Mouse (Mus musculus): ENCODE measurements around the gene Itga4. TPM values are rescaled to one million over a fixed set of nuclear protein-coding genes. Genes with fewer than 3 reads are reported as not detected.

Itga4 gene
- polyA plus RNA-seq, 1 experiment from 2014 or later: 35.5 TPM

DNA sequence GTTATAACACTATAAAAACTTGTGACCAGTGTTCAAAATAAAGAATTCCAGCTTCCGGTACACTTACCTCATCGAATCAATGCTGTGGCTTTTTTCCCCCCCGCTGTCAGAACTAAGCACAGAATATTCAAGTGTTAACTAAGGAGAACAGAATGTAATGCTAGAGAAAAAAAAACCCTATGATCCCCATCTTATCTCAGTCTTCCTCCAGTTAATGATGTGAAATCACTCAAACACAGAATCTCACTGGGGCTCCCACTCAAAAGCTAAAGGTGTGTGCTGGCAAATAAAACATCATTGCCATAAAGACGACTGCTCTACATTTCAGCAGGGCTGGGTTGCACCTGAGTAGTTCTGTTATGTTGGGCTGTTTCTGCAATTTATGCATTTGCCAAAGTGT lies 16.6 kb downstream of the Itga4 start:
- Histone ChIP-seq H3K9ac (ENCODE audit: low read depth, low read length) (no peak overlapping the region), H3K27me3 (replicated peaks; ENCODE audit: control insufficient read depth, insufficient read depth, low read length) (no peaks in the 10 kb centered on the region), H3K4me1 (replicated peaks; ENCODE audit: control insufficient read depth, insufficient read depth, low read length) (peaks cover 35% of the 10 kb centered on the region), H3K4me2 (no peak overlapping the region; the same call in 1 of the 2 replicates), H3K27ac (ENCODE audit: low read depth, low read length) (no peak overlapping the region), H3K36me3 (ENCODE audit: control insufficient read depth, insufficient read depth, low read length) (peaks cover 5% of the 10 kb centered on the region; the same call in 1 of the 2 replicates), H3K9me3 (ENCODE audit: control insufficient read depth, low read length) (no peaks in the 10 kb centered on the region), H3K4me3 (ENCODE audit: low read depth, low read length) (no peak overlapping the region)
- WGBS: 85% methylated on average over 4 of the region's 4 CpGs
- no peak for DNase-seq (ENCODE audit: low spot score)
- ATAC-seq (replicated peaks; ENCODE audit: low FRiP score): no peak

DNA sequence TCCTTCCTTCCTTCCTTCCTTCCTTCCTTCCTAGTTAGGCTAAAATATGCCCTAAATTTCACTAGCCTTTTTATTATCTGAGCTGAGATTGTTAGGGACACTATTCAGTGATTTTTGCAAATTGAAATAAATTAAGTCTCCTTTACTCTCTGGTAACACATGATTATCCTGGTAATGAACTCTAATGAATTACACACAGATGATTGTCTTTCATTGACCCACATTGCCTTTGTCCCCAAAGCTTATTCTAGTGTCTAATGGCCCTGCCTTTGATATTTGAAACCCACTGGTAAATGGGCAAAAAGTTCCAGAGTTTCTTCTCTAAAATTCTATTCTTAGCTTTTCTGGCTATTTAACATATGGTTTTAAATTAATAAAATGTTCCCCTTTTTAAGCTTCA lies 23.4 kb downstream of the Itga4 start:
- DNase-seq (ENCODE audit: low spot score): no peak
- H3K9me3 ChIP-seq (ENCODE audit: control insufficient read depth, low read length): no peaks in the 10 kb centered on the region
- H3K4me3 ChIP-seq (ENCODE audit: low read depth, low read length): no peak overlapping the region
- no peaks in the 10 kb centered on the region for H3K4me1 ChIP-seq (replicated peaks; ENCODE audit: control insufficient read depth, insufficient read depth, low read length)
- no peak overlapping the region for H3K27ac ChIP-seq (ENCODE audit: low read depth, low read length)
- no peak overlapping the region for H3K9ac ChIP-seq (ENCODE audit: low read depth, low read length)
- H3K36me3 ChIP-seq (ENCODE audit: control insufficient read depth, insufficient read depth, low read length): peaks cover 11% of the 10 kb centered on the region; the same call in 1 of the 2 replicates
- no peak overlapping the region for H3K4me2 ChIP-seq
- ATAC-seq (replicated peaks; ENCODE audit: low FRiP score): no peak
- H3K27me3 ChIP-seq (replicated peaks; ENCODE audit: control insufficient read depth, insufficient read depth, low read length): no peaks in the 10 kb centered on the region

DNA sequence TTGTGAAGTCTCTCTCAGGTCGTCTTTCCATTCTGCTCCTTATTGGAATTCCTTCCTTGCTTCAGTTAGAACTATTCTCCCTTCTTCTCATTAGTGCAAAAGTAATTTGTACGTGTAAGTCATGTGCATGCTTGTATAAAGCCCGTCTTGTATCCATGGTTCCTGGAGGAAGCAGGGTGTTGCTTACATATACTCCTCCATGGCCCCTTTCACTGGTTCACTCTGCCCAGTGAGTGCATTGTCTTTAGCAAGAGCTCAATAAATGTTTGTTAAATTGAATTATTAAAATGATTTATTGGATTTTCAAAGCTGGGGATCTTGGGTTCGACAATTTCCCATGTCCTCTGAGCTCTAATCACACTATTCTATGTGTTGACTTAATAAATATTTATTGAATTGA lies 29.0 kb downstream of the Itga4 start:
- Histone ChIP-seq H3K9me3 (ENCODE audit: control insufficient read depth, low read length) (no peaks in the 10 kb centered on the region), H3K4me1 (replicated peaks; ENCODE audit: control insufficient read depth, insufficient read depth, low read length) (no peaks in the 10 kb centered on the region), H3K36me3 (ENCODE audit: control insufficient read depth, insufficient read depth, low read length) (peaks cover 8% of the 10 kb centered on the region; the same call in 1 of the 2 replicates), H3K4me2 (no peak overlapping the region), H3K4me3 (ENCODE audit: low read depth, low read length) (no peak overlapping the region), H3K27ac (ENCODE audit: low read depth, low read length) (no peak overlapping the region), H3K9ac (ENCODE audit: low read depth, low read length) (no peak overlapping the region), H3K27me3 (replicated peaks; ENCODE audit: control insufficient read depth, insufficient read depth, low read length) (no peaks in the 10 kb centered on the region)
- ATAC-seq (replicated peaks; ENCODE audit: low FRiP score) (no peak), DNase-seq (ENCODE audit: low spot score) (no peak)
- WGBS: 91% methylated on average over 4 of the region's 4 CpGs

DNA sequence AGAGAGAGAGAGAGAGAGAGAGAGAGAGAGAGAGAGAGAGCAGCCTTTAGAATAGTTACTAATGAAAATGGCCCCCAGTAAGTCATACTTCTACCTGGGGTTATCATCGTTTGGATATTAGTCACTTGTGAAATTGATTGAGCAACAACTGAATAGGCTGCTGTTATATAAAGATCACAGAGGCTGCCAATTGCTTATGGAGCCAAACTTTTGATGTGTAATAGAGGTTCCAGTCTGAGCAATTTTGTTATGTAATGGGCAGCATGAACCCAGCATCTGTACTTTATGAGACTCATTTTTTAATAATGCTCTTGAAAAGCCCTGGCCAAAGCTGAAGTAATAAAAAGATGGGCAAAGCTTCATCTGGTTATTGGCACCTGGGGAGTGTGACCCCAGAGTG lies 34.9 kb downstream of the Itga4 start:
- no peaks in the 10 kb centered on the region for H3K4me1 ChIP-seq (replicated peaks; ENCODE audit: control insufficient read depth, insufficient read depth, low read length)
- no peak overlapping the region for H3K9ac ChIP-seq (ENCODE audit: low read depth, low read length)
- WGBS: 69% methylated on average over 1 of the region's 1 CpGs
- H3K27me3 ChIP-seq (replicated peaks; ENCODE audit: control insufficient read depth, insufficient read depth, low read length): no peaks in the 10 kb centered on the region
- no peak overlapping the region for H3K27ac ChIP-seq (ENCODE audit: low read depth, low read length)
- peaks cover 15% of the 10 kb centered on the region for H3K36me3 ChIP-seq (ENCODE audit: control insufficient read depth, insufficient read depth, low read length)
- DNase-seq (ENCODE audit: low spot score) (no peak), ATAC-seq (replicated peaks; ENCODE audit: low FRiP score) (no peak)
- no peak overlapping the region for H3K4me2 ChIP-seq
- H3K4me3 ChIP-seq (ENCODE audit: low read depth, low read length): no peak overlapping the region
- no peaks in the 10 kb centered on the region for H3K9me3 ChIP-seq (ENCODE audit: control insufficient read depth, low read length)

DNA sequence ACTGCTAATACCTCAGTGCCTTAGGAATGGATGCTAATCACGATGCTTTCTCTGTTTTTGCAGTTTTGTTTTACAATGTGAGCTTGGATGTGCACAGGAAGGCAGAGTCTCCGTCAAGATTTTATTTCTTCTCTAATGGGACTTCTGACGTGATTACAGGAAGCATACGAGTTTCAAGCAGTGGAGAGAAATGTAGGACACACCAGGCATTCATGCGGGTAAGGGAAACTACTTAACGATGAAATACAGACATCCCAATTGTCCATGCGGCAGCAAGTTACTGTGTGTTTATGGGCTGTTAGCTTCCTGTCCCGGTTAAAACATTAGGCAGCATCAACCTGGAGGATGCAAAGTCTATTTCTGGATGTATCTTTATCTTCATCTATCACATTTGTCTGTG lies 36.7 kb downstream of the Itga4 start:
- Histone ChIP-seq H3K4me3 (ENCODE audit: low read depth, low read length) (no peak overlapping the region), H3K27ac (ENCODE audit: low read depth, low read length) (no peak overlapping the region), H3K4me1 (replicated peaks; ENCODE audit: control insufficient read depth, insufficient read depth, low read length) (no peaks in the 10 kb centered on the region), H3K36me3 (ENCODE audit: control insufficient read depth, insufficient read depth, low read length) (peaks cover 13% of the 10 kb centered on the region), H3K9me3 (ENCODE audit: control insufficient read depth, low read length) (no peaks in the 10 kb centered on the region), H3K27me3 (replicated peaks; ENCODE audit: control insufficient read depth, insufficient read depth, low read length) (no peaks in the 10 kb centered on the region), H3K9ac (ENCODE audit: low read depth, low read length) (no peak overlapping the region), H3K4me2 (no peak overlapping the region)
- no peak for DNase-seq (ENCODE audit: low spot score)
- 84% methylated on average over 8 of the region's 8 CpGs for WGBS
- ATAC-seq (replicated peaks; ENCODE audit: low FRiP score): no peak

DNA sequence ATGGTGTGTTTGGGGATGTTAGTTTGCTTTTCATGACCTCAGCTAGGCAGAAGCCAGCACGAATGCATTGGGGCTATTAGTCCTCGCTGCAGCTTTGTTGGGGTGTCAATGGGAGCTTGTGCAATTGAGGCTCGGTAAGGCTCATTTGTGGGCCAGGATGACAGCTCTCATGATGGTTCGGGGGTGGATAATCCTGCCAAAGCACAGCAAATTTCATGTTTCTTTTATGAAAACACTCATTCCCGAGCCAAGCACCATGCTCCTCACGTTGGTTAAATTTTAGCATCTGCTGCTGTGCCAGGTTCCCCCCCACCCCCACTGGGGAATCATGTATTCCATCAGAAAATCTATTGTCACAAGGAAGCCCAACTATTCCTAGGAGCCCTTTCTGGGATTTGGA lies 37.2 kb downstream of the Itga4 start:
- Histone ChIP-seq H3K9ac (ENCODE audit: low read depth, low read length) (no peak overlapping the region), H3K9me3 (ENCODE audit: control insufficient read depth, low read length) (no peaks in the 10 kb centered on the region), H3K4me2 (no peak overlapping the region), H3K4me3 (ENCODE audit: low read depth, low read length) (no peak overlapping the region), H3K27me3 (replicated peaks; ENCODE audit: control insufficient read depth, insufficient read depth, low read length) (no peaks in the 10 kb centered on the region), H3K27ac (ENCODE audit: low read depth, low read length) (no peak overlapping the region), H3K36me3 (ENCODE audit: control insufficient read depth, insufficient read depth, low read length) (peaks cover 13% of the 10 kb centered on the region), H3K4me1 (replicated peaks; ENCODE audit: control insufficient read depth, insufficient read depth, low read length) (no peaks in the 10 kb centered on the region)
- ATAC-seq (replicated peaks; ENCODE audit: low FRiP score): no peak
- DNase-seq (ENCODE audit: low spot score): no peak
- 80% methylated on average over 6 of the region's 6 CpGs for WGBS

DNA sequence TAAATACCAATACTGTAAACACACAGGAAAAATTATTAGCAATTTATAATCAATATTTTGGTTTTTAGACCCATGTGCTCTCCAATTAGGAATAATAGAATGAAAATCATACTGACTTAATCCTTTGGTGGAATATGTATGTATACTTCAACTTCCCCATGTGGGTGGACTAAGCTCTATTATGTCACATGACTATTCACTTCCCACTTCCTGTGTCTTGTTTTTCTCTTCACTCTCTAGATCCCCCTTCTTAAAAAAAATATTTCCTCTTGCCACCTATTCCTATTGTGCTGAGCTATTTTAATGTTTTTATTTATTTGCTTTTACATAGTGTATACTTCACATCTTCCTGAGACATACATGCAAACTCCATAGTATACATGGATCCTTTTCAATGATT lies 47.2 kb downstream of the Itga4 start:
- Histone ChIP-seq H3K4me1 (replicated peaks; ENCODE audit: control insufficient read depth, insufficient read depth, low read length) (no peaks in the 10 kb centered on the region), H3K27me3 (replicated peaks; ENCODE audit: control insufficient read depth, insufficient read depth, low read length) (no peaks in the 10 kb centered on the region), H3K4me2 (no peak overlapping the region), H3K4me3 (ENCODE audit: low read depth, low read length) (no peak overlapping the region), H3K27ac (ENCODE audit: low read depth, low read length) (no peak overlapping the region), H3K9ac (ENCODE audit: low read depth, low read length) (no peak overlapping the region), H3K9me3 (ENCODE audit: control insufficient read depth, low read length) (no peaks in the 10 kb centered on the region), H3K36me3 (ENCODE audit: control insufficient read depth, insufficient read depth, low read length) (no peaks in the 10 kb centered on the region; the same call in 1 of the 2 replicates)
- ATAC-seq (replicated peaks; ENCODE audit: low FRiP score): no peak
- DNase-seq (ENCODE audit: low spot score): no peak

DNA sequence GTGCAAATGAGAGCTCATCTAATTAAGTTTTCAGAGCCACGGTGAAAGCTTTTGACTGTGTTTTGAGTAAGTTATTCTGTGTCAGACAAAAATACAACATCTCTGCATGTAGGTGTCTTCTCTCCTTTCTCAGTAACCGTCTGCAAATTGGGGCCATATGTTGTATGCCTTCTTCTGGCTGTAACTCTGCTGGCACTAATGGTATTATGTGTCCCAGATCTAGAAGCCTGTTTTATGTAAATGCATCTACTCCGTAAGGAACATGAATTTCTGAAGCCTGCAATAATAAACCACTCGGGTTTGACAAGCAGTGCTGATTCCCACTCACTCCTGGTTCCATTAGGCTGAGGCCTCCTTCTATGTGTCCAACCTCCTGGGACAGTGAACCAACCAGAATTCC lies 52.3 kb downstream of the Itga4 start:
- Histone ChIP-seq H3K9me3 (ENCODE audit: control insufficient read depth, low read length) (no peaks in the 10 kb centered on the region), H3K27me3 (replicated peaks; ENCODE audit: control insufficient read depth, insufficient read depth, low read length) (no peaks in the 10 kb centered on the region), H3K4me3 (ENCODE audit: low read depth, low read length) (no peak overlapping the region), H3K4me1 (replicated peaks; ENCODE audit: control insufficient read depth, insufficient read depth, low read length) (no peaks in the 10 kb centered on the region), H3K27ac (ENCODE audit: low read depth, low read length) (no peak overlapping the region), H3K9ac (ENCODE audit: low read depth, low read length) (no peak overlapping the region), H3K36me3 (ENCODE audit: control insufficient read depth, insufficient read depth, low read length) (peaks cover 7% of the 10 kb centered on the region), H3K4me2 (no peak overlapping the region)
- DNase-seq (ENCODE audit: low spot score) (no peak), ATAC-seq (replicated peaks; ENCODE audit: low FRiP score) (no peak)
- 88% methylated on average over 4 of the region's 4 CpGs for WGBS

DNA sequence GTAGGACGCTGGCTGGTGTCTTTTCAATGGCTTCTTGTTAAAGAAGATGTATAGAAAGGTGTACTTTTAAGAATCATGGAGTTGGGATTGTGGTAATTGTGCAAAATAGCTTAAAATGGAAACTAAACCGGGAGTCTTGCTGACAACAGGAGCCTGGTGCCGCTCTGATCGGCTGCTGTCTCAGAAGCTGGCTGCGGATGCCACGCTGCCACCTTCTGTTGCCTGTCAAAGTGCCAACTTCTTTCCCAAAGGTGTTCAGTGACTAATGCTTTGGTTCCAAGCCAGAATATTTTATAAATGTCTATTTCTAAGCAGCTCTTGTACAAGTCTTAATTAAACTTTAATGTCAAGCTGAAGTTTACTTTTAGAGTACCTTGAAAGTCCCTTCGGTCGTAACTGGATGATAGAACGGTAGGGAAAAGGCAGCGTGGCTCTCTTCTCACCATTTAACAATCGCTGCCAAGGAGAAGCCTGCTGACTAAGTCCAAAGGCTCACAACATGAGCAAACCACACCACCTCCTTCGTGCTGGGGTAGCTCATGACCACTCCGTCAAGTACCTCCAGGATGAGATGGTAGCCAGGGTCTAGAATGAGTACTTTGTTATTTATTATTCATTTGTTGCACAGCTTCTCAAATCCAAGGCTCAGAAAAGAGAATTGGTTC lies 54.4 kb downstream of the Itga4 start:
- Histone ChIP-seq H3K9ac (ENCODE audit: low read depth, low read length) (no peak overlapping the region), H3K36me3 (ENCODE audit: control insufficient read depth, insufficient read depth, low read length) (peaks cover 7% of the 10 kb centered on the region), H3K27ac (ENCODE audit: low read depth, low read length) (no peak overlapping the region), H3K4me1 (replicated peaks; ENCODE audit: control insufficient read depth, insufficient read depth, low read length) (no peaks in the 10 kb centered on the region), H3K4me3 (ENCODE audit: low read depth, low read length) (no peak overlapping the region), H3K9me3 (ENCODE audit: control insufficient read depth, low read length) (no peaks in the 10 kb centered on the region), H3K4me2 (no peak overlapping the region), H3K27me3 (replicated peaks; ENCODE audit: control insufficient read depth, insufficient read depth, low read length) (no peaks in the 10 kb centered on the region)
- 91% methylated on average over 13 of the region's 13 CpGs for WGBS
- DNase-seq (ENCODE audit: low spot score) (no peak), ATAC-seq (replicated peaks; ENCODE audit: low FRiP score) (no peak)

Data from liver, embryonic 11.5 days (tissue).